Mouse (Mus musculus) ES-Bruce4 (cell line): ENCODE data around the gene Med26.

Source experiments
- CTCF ChIP-seq: IDR thresholded peaks from one replicate; pipeline ENCODE4 v1.8.1; 2011; ENCODE audit warnings: low read depth, low read length
- EP300 ChIP-seq: IDR thresholded peaks from 2 replicates; pipeline ENCODE4 v1.6.1; 2011; ENCODE audit warnings: low read depth, low read length; ENCODE audit not compliant: insufficient read depth
- POLR2A ChIP-seq: IDR thresholded peaks from one replicate; pipeline ENCODE4 v1.8.1; 2011; ENCODE audit warnings: low read length; ENCODE audit not compliant: insufficient read depth

DNA sequence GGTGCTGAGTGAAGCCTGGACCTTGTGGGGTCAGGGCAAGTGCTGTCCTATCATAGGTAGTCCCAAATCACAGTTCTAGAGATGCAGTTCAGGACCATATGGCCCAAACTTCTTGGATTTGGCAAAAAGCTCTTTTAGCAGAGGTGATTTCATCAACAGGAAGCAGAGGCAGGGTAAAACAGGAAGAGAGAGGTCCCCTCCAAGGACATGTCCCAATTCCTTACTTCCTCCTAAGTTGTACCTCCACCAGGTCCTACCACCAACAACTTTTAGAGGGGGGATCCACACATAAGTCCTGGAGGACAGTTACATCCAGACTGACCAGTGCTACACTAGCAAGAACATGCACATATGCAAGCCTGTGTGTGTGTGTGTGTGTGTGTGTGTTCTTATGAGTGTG, 61.1 kb downstream of the Med26 start:
- TF ChIP-seq EP300 (no peak), CTCF (no peak), POLR2A (no peak)
